Mouse (Mus musculus) heart, postnatal 0 days (tissue): Measurements from ENCODE around the gene Itga3. TPM values are rescaled to one million over a fixed set of nuclear protein-coding genes. Genes with fewer than 3 reads are reported as not detected.

ENCODE experiments used
- ATAC-seq: fragments of 200-750 bp; cut with Nextera tagmentation; 2 replicates; pipeline ENCODE4 v1.8.0; 2017; ENCODE audit warnings: low read depth, moderate number of reproducible peaks, moderate library complexity; ENCODE audit not compliant: insufficient read depth
- DNase-seq: peaks from one replicate; pipeline ENCODE4 v3.0.0-alpha.2; 2016; ENCODE audit warnings: low spot score
- H3K27ac ChIP-seq: fragments of 300-500 bp; sonication (generic); 2 replicates; pipeline ENCODE4 v1.5.1; 2014; ENCODE audit warnings: low read depth, mild to moderate bottlenecking
- H3K27me3 ChIP-seq: fragments of 300-500 bp; sonication (generic); 2 replicates; pipeline ENCODE4 v1.6.1; 2014; ENCODE audit warnings: low read length, mixed read lengths; ENCODE audit not compliant: control insufficient read depth, insufficient read depth
- H3K36me3 ChIP-seq: fragments of 300-500 bp; sonication (generic); replicated peaks from 2 replicates; pipeline ENCODE4 v1.6.1; 2014; ENCODE audit warnings: low read length, mixed read lengths; ENCODE audit not compliant: control insufficient read depth, insufficient read depth
- H3K4me1 ChIP-seq: fragments of 300-500 bp; sonication (generic); 2 replicates; pipeline ENCODE4 v1.6.1; 2014; ENCODE audit warnings: antibody characterized with exemption; ENCODE audit not compliant: control insufficient read depth, insufficient read depth
- H3K4me2 ChIP-seq: fragments of 300-500 bp; sonication (generic); 2 replicates; pipeline ENCODE4 v1.6.1; 2014; ENCODE audit warnings: low read depth, mild to moderate bottlenecking, low read length, moderate library complexity
- H3K4me3 ChIP-seq: fragments of 300-500 bp; sonication (generic); 2 replicates; pipeline ENCODE4 v1.5.1; 2014; ENCODE audit warnings: low read depth, low read length
- H3K9ac ChIP-seq: fragments of 300-500 bp; sonication (generic); replicated peaks from 2 replicates; pipeline ENCODE4 v1.6.1; 2014; ENCODE audit warnings: low read depth, low read length, mixed read lengths
- H3K9me3 ChIP-seq: fragments of 300-500 bp; sonication (generic); replicated peaks from 2 replicates; pipeline ENCODE4 v1.6.1; 2016; ENCODE audit warnings: low read length; ENCODE audit not compliant: control insufficient read depth
- CTCF ChIP-seq: IDR thresholded peaks from 2 replicates; pipeline ENCODE4 v1.5.1; 2016; ENCODE audit warnings: antibody characterized with exemption, control low read depth, low read depth
- EP300 ChIP-seq: IDR thresholded peaks from 2 replicates; pipeline ENCODE4 v1.6.1; 2016; ENCODE audit warnings: antibody characterized with exemption, low read depth
- WGBS: fragments of 180-500 bp; shearing (Covaris S2); extraction: QIAGEN DNeasy Blood & Tissue Kit; methylation state at CpG from one replicate; pipeline ENCODE4 v1.1.7; 2014; 5-methylcytosine and 5-hydroxymethylcytosine counted together
- polyA plus RNA-seq: library from polyadenylated mRNA; unstranded; fragments of >200 nt; fragmentation: Nextera tagmentation; extraction: Ambion mirVana; gene quantifications from 2 replicates; pipeline ENCODE4 v1.2.1, GENCODE M21; 2015
- total RNA-seq: library from RNA; depleted of rRNA; stranded (reverse); fragments of >200 nt; gene quantifications from 2 replicates; pipeline ENCODE4 v1.2.3, GENCODE M21; 2014; ENCODE audit warnings: low replicate concordance

Gene Itga3
- total and polyA plus RNA-seq, 2 experiments from 2014 or later = 6.6 to 47.8 TPM

GRCm38 (mm10) chr11:95086229-95086628 lies 9.6 kb upstream of the Itga3 start:
- H3K4me1 ChIP-seq = peaks cover 9% of the 10 kb centered on the region
- no peak overlapping the region for H3K4me2 ChIP-seq
- no peak overlapping the region for H3K27ac ChIP-seq
- ATAC-seq (no peak), DNase-seq (no peak)
- H3K36me3 ChIP-seq = no peaks in the 10 kb centered on the region
- no peaks in the 10 kb centered on the region for H3K27me3 ChIP-seq
- H3K9ac ChIP-seq = no peak overlapping the region
- 54% methylated on average over 5 of the region's 5 CpGs for WGBS
- no peaks in the 10 kb centered on the region for H3K9me3 ChIP-seq
- TF ChIP-seq CTCF = no peak
- TF ChIP-seq EP300 = no peak
- H3K4me3 ChIP-seq = no peak overlapping the region

- no peaks in the 10 kb centered on the region for H3K9me3 ChIP-seq
- H3K9ac ChIP-seq = no peak overlapping the region
- 31% methylated on average over 5 of the region's 5 CpGs for WGBS
- no peak for ATAC-seq
- no peak for DNase-seq
- TF ChIP-seq CTCF (no peak), EP300 (no peak)
- H3K36me3 ChIP-seq = no peaks in the 10 kb centered on the region
- H3K27ac ChIP-seq = no peak overlapping the region
- H3K27me3 ChIP-seq = no peaks in the 10 kb centered on the region
- no peak overlapping the region for H3K4me2 ChIP-seq
- peaks cover 9% of the 10 kb centered on the region for H3K4me1 ChIP-seq
- no peak overlapping the region for H3K4me3 ChIP-seq
These were observed 9.1 kb upstream of the Itga3 start for GRCm38 (mm10) chr11:95085710-95086109.

GRCm38 (mm10) chr11:95084811-95085382 lies 8.3 kb upstream of the Itga3 start:
- ATAC-seq (no peak), DNase-seq (no peak)
- H3K27ac ChIP-seq = no peak overlapping the region
- H3K4me3 ChIP-seq = no peak overlapping the region
- whole genome bisulfite sequencing = 54% methylated on average over 5 of the region's 5 CpGs
- H3K4me1 ChIP-seq = peaks cover 11% of the 10 kb centered on the region
- H3K9me3 ChIP-seq = no peaks in the 10 kb centered on the region
- no peak overlapping the region for H3K4me2 ChIP-seq
- no peak for TF ChIP-seq EP300
- no peak for TF ChIP-seq CTCF
- H3K27me3 ChIP-seq = no peaks in the 10 kb centered on the region
- no peaks in the 10 kb centered on the region for H3K36me3 ChIP-seq
- H3K9ac ChIP-seq = no peak overlapping the region

GRCm38 (mm10) chr11:95084175-95084574 lies 7.6 kb upstream of the Itga3 start:
- peaks cover 18% of the 10 kb centered on the region for H3K4me1 ChIP-seq

GRCm38 (mm10) chr11:95082896-95083295 lies 6.3 kb upstream of the Itga3 start:
- DNase-seq (no peak), ATAC-seq (no peak)
- no peak overlapping the region for H3K9ac ChIP-seq
- H3K4me3 ChIP-seq = no peak overlapping the region
- 85% methylated on average over 7 of the region's 7 CpGs for WGBS
- TF ChIP-seq EP300 (no peak), CTCF (no peak)
- H3K36me3 ChIP-seq = no peaks in the 10 kb centered on the region
- H3K27ac ChIP-seq = no peak overlapping the region
- H3K27me3 ChIP-seq = no peaks in the 10 kb centered on the region
- H3K9me3 ChIP-seq = no peaks in the 10 kb centered on the region
- no peak overlapping the region for H3K4me2 ChIP-seq
- peaks cover 31% of the 10 kb centered on the region for H3K4me1 ChIP-seq

More at GRCm38 (mm10) chr11:95084175-95084574, 7.6 kb upstream of the Itga3 start:
- TF ChIP-seq CTCF = no peak
- TF ChIP-seq EP300 = no peak
- WGBS = 59% methylated on average over 4 of the region's 4 CpGs
- DNase-seq (no peak), ATAC-seq (no peak)
- Histone ChIP-seq H3K27ac (no peak overlapping the region), H3K9ac (no peak overlapping the region), H3K36me3 (no peaks in the 10 kb centered on the region), H3K9me3 (no peaks in the 10 kb centered on the region), H3K4me3 (no peak overlapping the region), H3K27me3 (no peaks in the 10 kb centered on the region), H3K4me2 (no peak overlapping the region)

GRCm38 (mm10) chr11:95080783-95081182 lies 4.2 kb upstream of the Itga3 start:
- no peaks in the 10 kb centered on the region for H3K27me3 ChIP-seq
- no peak for ATAC-seq
- H3K4me3 ChIP-seq = no peak overlapping the region
- TF ChIP-seq EP300 (no peak), CTCF (no peak)
- no peak overlapping the region for H3K4me2 ChIP-seq
- no peak overlapping the region for H3K9ac ChIP-seq
- peaks cover 31% of the 10 kb centered on the region for H3K4me1 ChIP-seq
- no peak for DNase-seq
- no peaks in the 10 kb centered on the region for H3K36me3 ChIP-seq
- H3K27ac ChIP-seq = no peak overlapping the region
- H3K9me3 ChIP-seq = no peaks in the 10 kb centered on the region
- 89% methylated on average over 6 of the region's 6 CpGs for WGBS
